Mouse (Mus musculus) skeletal muscle tissue, adult 2 months (tissue): ENCODE results near the gene Slc25a21.
"Not testable (repeated sequence)": the region's sequence is repeated elsewhere in the genome, so short reads cannot be mapped to it uniquely, and the experiment has no call there.

Experiments used
- DNase-seq: peaks from one replicate; pipeline ENCODE4 v3.0.0-alpha.2; 2012; ENCODE audit warnings: low read depth, low spot score

The Slc25a21 gene

DNA sequence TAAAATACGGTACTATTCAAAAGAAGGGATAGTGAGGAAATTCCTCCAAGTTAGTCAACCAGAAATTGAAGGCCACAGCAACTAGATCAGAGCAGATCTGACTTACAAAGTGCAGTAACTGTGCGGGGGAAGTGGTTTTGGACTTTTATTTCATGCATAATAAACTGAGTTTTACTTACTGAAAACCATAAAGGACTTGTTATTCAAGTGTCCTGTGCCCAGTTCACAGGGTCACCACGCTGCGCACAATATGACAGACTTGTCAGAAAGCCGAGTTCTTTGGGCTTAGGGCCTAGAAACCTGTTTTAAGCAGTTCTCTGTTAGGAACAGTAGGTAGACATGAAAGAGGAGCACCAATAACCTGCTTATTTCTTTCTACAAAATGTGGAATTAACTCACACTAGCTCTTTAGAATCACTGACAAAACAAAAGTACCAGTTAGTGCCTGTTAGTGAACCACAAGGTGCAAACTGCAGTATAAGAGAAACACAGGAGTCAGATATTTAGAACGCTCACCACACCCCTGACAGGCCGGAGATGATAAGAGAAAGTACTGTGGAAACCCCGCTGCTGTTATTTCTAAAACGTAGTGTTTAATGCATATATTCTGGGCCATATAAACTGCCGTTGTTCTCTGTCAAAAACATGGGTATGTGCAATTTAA, at the start of gene Slc25a21:
Slc25a21 (minus strand) TSS at position 110 of the 664 bp plus-strand sequence.
- DNase-seq: no peak

DNA sequence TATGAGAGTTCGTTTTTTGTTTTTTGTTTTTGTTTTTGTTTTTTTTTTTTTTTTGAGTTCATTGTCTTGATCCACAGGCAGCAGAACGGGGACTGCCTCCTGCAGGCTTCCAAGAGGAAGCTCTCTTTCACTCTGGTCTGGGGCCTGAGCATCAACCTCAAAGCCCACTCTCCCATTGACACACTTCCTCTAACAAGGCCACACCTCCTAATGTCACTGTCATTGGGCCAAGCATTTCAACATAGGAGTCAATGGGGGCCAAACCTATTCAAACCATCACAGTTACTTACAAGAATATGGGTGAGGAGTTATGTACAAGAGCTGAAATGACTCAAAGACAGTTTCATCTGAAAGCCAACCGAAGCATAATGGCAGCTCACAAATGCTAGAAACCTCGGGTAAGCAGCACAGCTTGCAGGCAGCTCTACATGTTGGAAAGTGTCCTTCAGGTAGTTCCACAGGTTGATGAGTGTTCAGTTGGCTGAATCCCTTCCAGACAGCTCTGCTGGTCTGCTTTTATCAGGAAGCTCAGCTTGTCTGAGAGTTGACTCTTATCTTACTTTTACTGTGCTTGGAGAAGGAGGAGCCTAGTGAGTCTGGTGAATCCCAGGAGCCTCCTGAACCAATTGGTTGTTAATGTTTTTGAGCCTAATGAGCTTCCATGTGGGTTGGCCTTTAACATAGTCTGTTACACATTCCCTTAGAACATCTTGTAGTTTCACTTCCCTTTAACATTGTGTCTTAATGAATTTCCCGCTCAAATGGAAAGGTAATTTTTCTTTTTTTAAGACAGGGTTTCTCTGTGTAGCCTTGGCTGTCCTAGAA, 46.6 kb upstream of the Slc25a21 start:
- DNase-seq: no peak

- DNase-seq: peak; percentile 45
Measured at GRCm38 (mm10) chr12:57233386-57233785, 36.1 kb upstream of the Slc25a21 start.

DNA sequence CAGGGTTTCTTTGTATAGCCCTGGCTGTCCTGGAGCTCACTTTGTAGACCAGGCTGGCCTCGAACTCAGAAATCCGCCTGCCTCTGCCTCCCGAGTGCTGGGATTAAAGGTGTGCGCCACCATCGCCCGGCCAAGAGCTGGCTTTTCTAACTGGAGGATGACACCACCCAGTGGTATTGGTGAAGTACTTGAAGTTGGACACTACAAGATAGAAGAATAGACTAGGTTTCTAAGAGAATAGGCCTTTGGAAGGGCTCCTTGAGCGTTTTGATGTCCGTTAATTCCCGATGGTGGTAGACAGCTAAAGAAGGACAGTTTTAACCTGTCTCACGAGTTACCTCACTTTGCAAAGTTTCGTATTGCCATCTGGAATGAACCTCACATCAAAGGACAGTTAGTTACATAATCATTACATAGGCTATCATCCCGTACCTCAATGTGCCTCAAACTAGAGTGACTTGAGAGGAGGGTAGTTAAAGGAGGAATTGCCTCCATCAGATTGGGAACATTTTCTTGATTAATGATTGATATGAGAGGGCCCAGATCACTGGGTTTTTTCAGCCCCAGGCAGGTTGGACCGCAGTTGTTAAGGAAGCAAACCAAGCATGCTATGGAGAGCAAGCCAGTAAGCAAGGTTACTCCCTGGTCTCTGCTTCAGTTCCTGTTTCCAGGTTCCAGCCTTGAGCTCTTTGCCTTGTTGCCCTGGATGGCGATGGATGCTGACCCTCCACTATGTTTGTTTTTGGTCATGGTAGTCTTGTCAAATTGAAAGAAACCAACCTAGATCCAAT, 34.0 kb upstream of the Slc25a21 start:
- DNase-seq: peak; percentile 13

GRCm38 (mm10) chr12:57230192-57230706, 33.0 kb upstream of the Slc25a21 start, which contains the start of the genes Prps1l3 and Mipol1:
Prps1l3 (plus strand) TSS chr12:57230412.
Mipol1 (plus strand) TSS chr12:57230427.
- DNase-seq: peak; percentile 93

GRCm38 (mm10) chr12:57229703-57230102, 32.4 kb upstream of the Slc25a21 start:
- DNase-seq: no peak

GRCm38 (mm10) chr12:57227776-57228175, 30.5 kb upstream of the Slc25a21 start:
- DNase-seq: peak; percentile 42

DNA sequence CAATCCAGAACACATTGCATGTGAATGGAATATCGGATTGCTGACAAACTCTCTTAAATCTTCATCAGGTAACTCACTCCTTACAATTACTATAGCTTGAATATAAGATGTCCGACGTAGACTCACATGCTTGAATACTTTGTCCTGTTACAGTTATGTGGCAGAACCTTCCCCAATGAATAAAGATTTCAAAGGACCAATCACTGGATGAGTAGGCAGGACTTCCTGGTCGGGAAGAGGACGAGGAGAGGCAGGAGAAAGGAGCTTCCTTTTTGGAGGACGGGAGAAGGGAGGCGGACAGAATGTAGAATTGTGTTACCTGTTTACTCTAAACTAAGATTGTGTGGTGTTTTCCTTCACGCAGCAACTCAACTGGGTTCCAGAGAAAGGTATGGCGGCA, 29.1 kb upstream of the Slc25a21 start:
- DNase-seq: no peak

DNA sequence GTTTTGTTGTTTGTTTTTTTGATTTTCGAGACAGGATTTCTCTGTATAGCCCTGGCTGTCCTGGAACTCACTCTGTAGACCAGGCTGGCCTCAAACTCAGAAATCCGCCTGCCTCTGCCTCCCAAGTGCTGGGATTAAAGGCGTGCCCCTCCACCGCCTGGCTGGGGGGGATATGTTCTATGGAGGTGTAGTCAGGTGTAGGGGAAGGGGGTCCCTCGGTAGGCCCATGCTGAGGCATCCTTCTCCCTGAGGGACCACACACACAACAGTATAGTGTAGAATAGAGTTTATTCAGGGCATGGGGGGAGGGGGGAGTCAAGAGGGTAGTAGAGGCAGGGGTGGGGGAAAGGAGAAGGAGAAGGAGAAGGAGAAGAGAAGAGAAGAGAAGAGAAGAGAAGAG, 15.2 kb upstream of the Slc25a21 start:
- DNase-seq: not testable (repeated sequence)

- DNase-seq: no peak
Measured at GRCm38 (mm10) chr12:57211353-57212311, 14.4 kb upstream of the Slc25a21 start.

DNA sequence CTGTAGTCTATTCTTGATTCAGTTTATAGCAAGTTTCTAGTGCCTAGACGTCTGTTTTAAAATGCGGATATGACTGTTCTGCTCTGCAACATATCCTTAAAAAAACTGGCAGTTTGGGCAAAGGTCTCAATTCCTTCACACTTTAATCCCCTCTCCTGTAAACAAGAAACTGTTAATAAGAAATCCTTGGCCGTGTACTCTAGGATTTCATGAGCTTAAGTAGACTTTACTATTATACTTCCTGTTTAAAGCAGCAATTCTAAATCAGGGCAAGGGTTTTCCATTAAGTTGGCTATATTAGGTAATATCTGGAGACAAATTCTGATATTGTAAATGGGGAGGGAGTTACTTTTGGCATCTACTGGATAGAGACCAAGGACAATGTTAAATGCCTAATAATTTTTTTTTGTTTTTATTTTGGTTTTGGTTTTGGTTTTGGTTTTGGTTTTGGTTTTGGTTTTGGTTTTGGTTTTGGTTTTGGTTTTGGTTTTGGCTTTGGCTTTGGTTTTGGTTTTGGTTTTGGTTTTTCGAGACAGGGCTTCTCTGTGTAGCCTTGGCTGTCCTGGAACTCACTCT, 7.1 kb upstream of the Slc25a21 start:
- DNase-seq: no peak

GRCm38 (mm10) chr12:57201901-57202300, 4.6 kb upstream of the Slc25a21 start:
- DNase-seq: no peak

DNA sequence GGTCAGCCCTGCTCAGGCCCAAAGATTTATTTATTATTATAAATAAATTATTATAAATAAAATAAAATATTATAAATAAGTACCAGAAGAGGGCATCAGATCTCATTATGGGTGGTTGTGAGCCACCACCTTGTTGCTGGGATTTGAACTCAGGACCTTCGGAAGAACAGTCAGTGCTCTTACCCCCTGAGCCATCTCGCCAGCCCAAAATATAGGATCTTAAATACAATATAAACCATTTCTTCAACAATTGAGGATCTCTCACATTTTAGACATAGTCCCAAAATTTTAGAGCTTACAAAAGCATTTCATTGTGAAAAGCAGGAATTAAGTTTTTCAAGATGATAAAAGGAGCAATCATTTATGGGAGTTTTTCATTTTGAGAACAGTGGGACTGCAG, 2.2 kb upstream of the Slc25a21 start:
- no peak for DNase-seq

DNA sequence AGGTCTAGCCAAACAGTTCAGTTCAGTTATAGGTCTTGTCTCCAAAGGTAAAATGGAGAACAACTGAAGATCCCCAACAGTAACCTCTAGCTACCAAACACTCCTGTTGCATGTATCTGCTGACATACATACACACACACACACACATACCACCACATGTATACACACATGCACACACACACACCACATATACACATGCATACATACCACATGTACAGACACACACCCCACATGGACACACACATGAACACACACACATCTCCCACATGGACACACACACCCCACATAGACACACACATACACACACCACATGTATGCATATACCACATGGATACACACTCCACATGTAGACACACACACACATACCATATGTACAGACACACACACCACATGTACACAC, 997 bp upstream of the Slc25a21 start:
- no peak for DNase-seq

DNA sequence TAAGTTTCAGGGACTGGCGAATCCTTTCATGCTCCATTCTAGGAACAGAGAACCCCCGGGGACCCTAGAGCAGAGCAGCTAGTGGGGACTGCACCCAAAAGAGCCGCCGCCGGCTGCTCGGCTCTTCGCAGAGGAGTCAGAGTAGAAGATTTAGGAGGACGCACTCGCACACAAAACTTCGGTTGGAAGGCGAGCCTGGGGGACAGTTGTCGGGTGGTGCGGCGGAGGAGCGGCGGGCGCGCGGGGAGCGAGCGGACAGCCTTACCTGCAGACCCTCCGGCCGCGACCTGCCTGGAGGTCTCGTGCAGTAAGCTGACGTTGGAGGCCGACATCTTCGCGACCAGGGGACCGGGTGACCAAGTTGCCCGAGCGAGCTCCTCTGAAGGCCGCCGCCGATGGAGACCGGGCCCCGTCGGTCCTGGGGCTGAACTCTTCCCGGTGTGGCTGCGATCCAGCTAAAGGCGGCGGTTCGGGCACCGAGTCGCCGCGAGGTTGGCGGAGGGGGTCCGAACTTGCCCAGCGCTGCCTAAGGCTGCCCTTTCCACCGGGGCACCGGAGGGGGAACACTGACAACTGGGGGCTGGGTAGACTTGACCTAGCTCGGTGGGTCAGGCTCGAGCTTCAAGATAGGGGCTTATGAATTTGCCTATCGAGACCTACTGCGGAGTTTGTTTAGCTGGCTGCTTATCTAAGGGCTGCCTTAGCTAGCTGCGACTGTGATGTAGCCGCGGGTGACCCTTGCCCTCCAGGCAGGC, 487 bp downstream of the Slc25a21 start:
- no peak for DNase-seq

DNA sequence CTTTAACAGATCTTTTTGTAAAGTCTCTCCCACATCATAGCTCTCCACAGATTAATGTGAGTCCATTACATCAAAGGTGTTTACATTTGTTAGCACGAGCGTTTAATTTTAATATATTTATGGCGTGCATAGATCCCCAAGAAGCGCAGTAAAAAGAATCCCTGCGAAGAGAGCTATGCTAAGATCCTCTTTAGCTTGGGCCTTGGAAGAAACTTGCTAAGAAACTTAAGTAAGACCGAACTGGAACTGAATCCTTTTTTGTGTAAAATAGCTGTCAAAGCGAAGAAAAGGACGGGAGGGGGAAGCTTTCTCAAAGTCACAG, 1.0 kb downstream of the Slc25a21 start:
- DNase-seq: no peak

DNA sequence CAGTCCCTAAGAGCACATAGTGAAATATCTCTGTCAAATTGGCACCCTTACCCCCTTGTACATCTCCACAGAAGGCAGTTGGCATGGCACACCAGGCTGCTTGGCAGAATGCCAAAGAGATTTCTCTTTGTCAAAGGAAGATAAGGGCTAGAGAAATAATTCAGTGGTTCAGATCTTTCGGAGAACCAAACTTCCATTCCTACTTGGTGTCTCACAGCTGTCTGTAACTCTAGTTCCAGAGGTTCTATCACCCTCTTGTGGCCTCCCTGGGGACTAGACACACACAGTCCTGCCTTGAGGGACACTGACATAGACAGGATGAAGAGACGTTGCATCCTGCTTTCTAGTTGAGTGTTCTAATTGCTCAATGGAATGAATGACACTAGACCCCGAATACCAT, 2.7 kb downstream of the Slc25a21 start:
- no peak for DNase-seq

DNA sequence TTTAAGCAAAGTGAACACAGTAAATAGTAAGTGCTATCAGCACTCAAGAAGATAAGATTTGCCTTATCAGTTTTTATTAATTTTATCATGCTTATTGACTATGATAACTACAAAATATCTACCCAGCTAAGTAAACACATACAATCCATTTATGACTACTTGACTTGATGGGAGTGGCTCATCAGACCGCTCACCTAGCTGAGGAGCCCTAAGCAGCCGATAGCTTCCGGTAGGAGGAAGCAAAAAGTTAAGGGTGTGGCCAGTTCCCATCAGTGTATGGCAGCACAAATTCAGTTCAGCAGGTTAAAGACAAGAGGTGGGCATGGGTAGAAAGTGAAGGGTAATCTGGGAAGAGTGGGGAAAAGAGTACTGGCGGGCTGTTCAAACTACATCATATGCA, 10.2 kb downstream of the Slc25a21 start:
- no peak for DNase-seq

DNA sequence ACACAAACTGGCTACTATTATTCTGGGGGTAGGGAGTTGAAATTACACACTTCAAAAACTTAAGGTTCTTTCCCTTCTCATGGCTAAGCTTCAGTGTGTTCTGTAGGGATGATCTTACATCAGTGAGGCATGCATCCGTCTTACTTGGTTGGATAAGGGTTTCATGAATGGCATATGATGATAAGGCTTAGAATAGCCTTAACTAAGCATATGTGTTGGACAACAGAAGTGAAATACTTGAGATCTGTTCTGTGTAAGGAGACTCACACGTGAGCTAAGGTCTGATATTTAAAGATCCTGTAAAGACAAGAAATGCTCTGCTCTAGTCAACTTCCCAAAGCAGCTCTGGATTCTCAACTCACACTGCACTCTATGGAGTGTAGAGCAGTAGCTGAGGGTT, 11.1 kb downstream of the Slc25a21 start:
- no peak for DNase-seq

- DNase-seq: no peak
Measured at GRCm38 (mm10) chr12:57185475-57185874, 11.8 kb downstream of the Slc25a21 start.
